Mouse (Mus musculus): ENCODE measurements around the gene Atf7ip. TPM values are rescaled to one million over a fixed set of nuclear protein-coding genes. Genes with fewer than 3 reads are reported as not detected.
A peak's percentile ranks its signal among the peaks of the same experiment; 100 is the strongest.
"Not testable (repeated sequence)": the region's sequence is repeated elsewhere in the genome, so short reads cannot be mapped to it uniquely, and the experiment has no call there.

The Atf7ip gene
- 100 to 1,000 TPM in 2 of 4 experiments, 10 to 100 TPM in 2; 94.0 to 124 (median 106) TPM for total RNA-seq (2022)

- not testable (repeated sequence) for DNase-seq (ENCODE audit: low spot score in 2 of 2)
These were observed at the start of gene Atf7ip for GRCm38 (mm10) chr6:136505867-136506266. TSS of gene Atf7ip (plus strand) at chr6:136506167.

- DNase-seq (ENCODE audit: low spot score in 2 of 2) = no peak
These were observed 49.7 kb upstream of the Atf7ip start for GRCm38 (mm10) chr6:136456302-136456701.

GRCm38 (mm10) chr6:136459156-136459555 is 46.8 kb upstream of the Atf7ip start:
- DNase-seq (ENCODE audit: low spot score in 2 of 2) = no peak

GRCm38 (mm10) chr6:136463491-136463890 is 42.5 kb upstream of the Atf7ip start:
- no peak for DNase-seq (ENCODE audit: low spot score in 2 of 2)

- DNase-seq (ENCODE audit: low spot score in 2 of 2) = no peak
These were observed 41.8 kb upstream of the Atf7ip start for GRCm38 (mm10) chr6:136464121-136464621.

- DNase-seq (ENCODE audit: low spot score in 2 of 2) = no peak
These were observed 40.9 kb upstream of the Atf7ip start for GRCm38 (mm10) chr6:136465021-136465420.

- DNase-seq (ENCODE audit: low spot score in 2 of 2) = peak in 1 of 2 experiments; percentile 65
These were observed 40.0 kb upstream of the Atf7ip start for GRCm38 (mm10) chr6:136465959-136466381.

- DNase-seq (ENCODE audit: low spot score in 2 of 2) = peak; percentile 66 to 76
These were observed 38.8 kb upstream of the Atf7ip start for GRCm38 (mm10) chr6:136466956-136467750.

- DNase-seq (ENCODE audit: low spot score in 2 of 2) = no peak
These were observed 38.1 kb upstream of the Atf7ip start for GRCm38 (mm10) chr6:136467837-136468236.

- peak; percentile 71 to 89 for DNase-seq (ENCODE audit: low spot score in 2 of 2)
These were observed 37.5 kb upstream of the Atf7ip start for GRCm38 (mm10) chr6:136468401-136468912.

GRCm38 (mm10) chr6:136468974-136469792 is 36.8 kb upstream of the Atf7ip start:
- no peak for DNase-seq (ENCODE audit: low spot score in 2 of 2)

GRCm38 (mm10) chr6:136469807-136470206 is 36.2 kb upstream of the Atf7ip start:
- DNase-seq (ENCODE audit: low spot score in 2 of 2) = no peak

GRCm38 (mm10) chr6:136470321-136471230 is 35.4 kb upstream of the Atf7ip start:
- peak; percentile 57 to 90 for DNase-seq (ENCODE audit: low spot score in 2 of 2)

- no peak for DNase-seq (ENCODE audit: low spot score in 2 of 2)
These were observed 34.4 kb upstream of the Atf7ip start for GRCm38 (mm10) chr6:136471601-136472000.

- no peak for DNase-seq (ENCODE audit: low spot score in 2 of 2)
These were observed 33.2 kb upstream of the Atf7ip start for GRCm38 (mm10) chr6:136472779-136473178.

GRCm38 (mm10) chr6:136473472-136474129 is 32.4 kb upstream of the Atf7ip start:
- no peak for DNase-seq (ENCODE audit: low spot score in 2 of 2)

- no peak for DNase-seq (ENCODE audit: low spot score in 2 of 2)
These were observed 30.7 kb upstream of the Atf7ip start for GRCm38 (mm10) chr6:136475171-136475860.

GRCm38 (mm10) chr6:136477878-136478277 is 28.1 kb upstream of the Atf7ip start:
- no peak for DNase-seq (ENCODE audit: low spot score in 2 of 2)

GRCm38 (mm10) chr6:136483531-136483930 is 22.4 kb upstream of the Atf7ip start:
- no peak for DNase-seq (ENCODE audit: low spot score in 2 of 2)

- DNase-seq (ENCODE audit: low spot score in 2 of 2) = no peak
These were observed 21.9 kb upstream of the Atf7ip start for GRCm38 (mm10) chr6:136484093-136484492.
